Mouse (Mus musculus) c-Kit-positive CD71-negative TER-119-negative erythroid progenitor cells, embryonic 14.5 days (primary cell): ENCODE measurements at regions not wholly inside any gene's neighbourhood (a gene's known extent, or its start where the extent isn't known, plus 50 kb on each side); places are given as distances from the start of the nearest gene placed in this dataset.

Source experiments
- DNase-seq: peaks from one replicate; pipeline ENCODE4 v3.0.0-alpha.2; 2013; ENCODE audit warnings: low read depth

GRCm38 (mm10) chr3:129449928-129450327, 82.2 kb upstream of the Elovl6 start:
- DNase-seq, result no peak

GRCm38 (mm10) chr3:129450671-129451070, 81.5 kb upstream of the Elovl6 start:
- DNase-seq, result no peak

GRCm38 (mm10) chr3:129470088-129470487, 62.1 kb upstream of the Elovl6 start:
- DNase-seq, result peak; percentile 17

GRCm38 (mm10) chr3:129471332-129471731, 60.8 kb upstream of the Elovl6 start:
- no peak for DNase-seq

GRCm38 (mm10) chr3:129472008-129472407, 60.1 kb upstream of the Elovl6 start:
- no peak for DNase-seq

GRCm38 (mm10) chr3:129474451-129474850, 57.7 kb upstream of the Elovl6 start:
- DNase-seq, result no peak

- no peak for DNase-seq
These were observed 55.9 kb upstream of the Elovl6 start for GRCm38 (mm10) chr3:129476250-129476649.

- DNase-seq, result no peak
These were observed 54.1 kb upstream of the Elovl6 start for GRCm38 (mm10) chr3:129478093-129478492.

- DNase-seq, result no peak
These were observed 50.9 kb upstream of the Elovl6 start for GRCm38 (mm10) chr3:129481293-129481692.
